Mouse (Mus musculus): Measurements from ENCODE around the gene Parp16. TPM values are rescaled to one million over a fixed set of nuclear protein-coding genes. Genes with fewer than 3 reads are reported as not detected.

Parp16 gene
- 2.6 TPM for polyA plus RNA-seq (2015; fragmentation: Illumina TruSeq; extraction: RNeasy Lipid Tissue Mini Kit (QIAGEN cat#74804); ENCODE audit: low read depth, low replicate concordance)

DNA sequence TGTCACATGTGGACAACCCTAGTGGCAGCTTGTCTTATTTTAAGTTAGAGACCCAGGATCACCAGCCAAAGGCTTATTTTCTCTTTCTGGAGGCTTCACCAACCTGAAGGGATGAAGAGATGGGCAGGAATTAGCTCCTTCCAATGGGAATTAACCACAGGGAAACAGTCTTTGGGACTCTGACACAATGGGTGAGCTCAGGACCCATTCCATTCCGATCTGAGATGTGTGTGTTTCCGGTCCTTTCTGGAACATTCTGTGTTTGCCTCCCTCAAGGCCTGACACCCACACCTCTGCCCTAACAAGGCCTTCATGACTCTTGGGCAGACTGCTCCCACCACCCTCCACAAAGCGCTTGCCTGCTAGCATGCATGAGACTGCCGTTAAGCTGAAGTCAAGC lies at the start of gene Parp16:
Parp16 (plus strand) TSS at position 301 of the 400 bp plus-strand sequence.

GRCm38 (mm10) chr9:65264959-65265358 lies 69.8 kb downstream of the Parp16 start, which contains the start of gene Cilp:
Gene Cilp (plus strand): TSS chr9:65265180.

Other genes starting within 250 kb of the Parp16 start
- not detected for gene Slc24a1, start 243.7 kb upstream of the Parp16 start, polyA plus RNA-seq (2015; fragmentation: Illumina TruSeq; extraction: RNeasy Lipid Tissue Mini Kit (QIAGEN cat#74804); ENCODE audit: low read depth, low replicate concordance)
- gene Ints14, start 234.4 kb upstream of the Parp16 start, polyA plus RNA-seq (2015; fragmentation: Illumina TruSeq; extraction: RNeasy Lipid Tissue Mini Kit (QIAGEN cat#74804); ENCODE audit: low read depth, low replicate concordance) = 16.4 TPM
- gene Hacd3, start 173.7 kb upstream of the Parp16 start, polyA plus RNA-seq (2015; fragmentation: Illumina TruSeq; extraction: RNeasy Lipid Tissue Mini Kit (QIAGEN cat#74804); ENCODE audit: low read depth, low replicate concordance) = 180 TPM
- gene Dpp8, start 162.9 kb upstream of the Parp16 start, polyA plus RNA-seq (2015; fragmentation: Illumina TruSeq; extraction: RNeasy Lipid Tissue Mini Kit (QIAGEN cat#74804); ENCODE audit: low read depth, low replicate concordance) = 119 TPM
- gene Igdcc4, start 93.9 kb upstream of the Parp16 start, polyA plus RNA-seq (2015; fragmentation: Illumina TruSeq; extraction: RNeasy Lipid Tissue Mini Kit (QIAGEN cat#74804); ENCODE audit: low read depth, low replicate concordance) = 17.2 TPM
- 0.94 TPM for gene Igdcc3, start 54.2 kb upstream of the Parp16 start, polyA plus RNA-seq (2015; fragmentation: Illumina TruSeq; extraction: RNeasy Lipid Tissue Mini Kit (QIAGEN cat#74804); ENCODE audit: low read depth, low replicate concordance)
- not detected for gene Cilp, start 69.8 kb downstream of the Parp16 start, polyA plus RNA-seq (2015; fragmentation: Illumina TruSeq; extraction: RNeasy Lipid Tissue Mini Kit (QIAGEN cat#74804); ENCODE audit: low read depth, low replicate concordance)
- 27.0 TPM for gene Clpx, start 98.9 kb downstream of the Parp16 start, polyA plus RNA-seq (2015; fragmentation: Illumina TruSeq; extraction: RNeasy Lipid Tissue Mini Kit (QIAGEN cat#74804); ENCODE audit: low read depth, low replicate concordance)
- 21.8 TPM for gene Pdcd7, start 150.8 kb downstream of the Parp16 start, polyA plus RNA-seq (2015; fragmentation: Illumina TruSeq; extraction: RNeasy Lipid Tissue Mini Kit (QIAGEN cat#74804); ENCODE audit: low read depth, low replicate concordance)
- 7.9 TPM for gene Ubap1l, start 165.7 kb downstream of the Parp16 start, polyA plus RNA-seq (2015; fragmentation: Illumina TruSeq; extraction: RNeasy Lipid Tissue Mini Kit (QIAGEN cat#74804); ENCODE audit: low read depth, low replicate concordance)
- 0.19 TPM for gene Kbtbd13, start 196.3 kb downstream of the Parp16 start, polyA plus RNA-seq (2015; fragmentation: Illumina TruSeq; extraction: RNeasy Lipid Tissue Mini Kit (QIAGEN cat#74804); ENCODE audit: low read depth, low replicate concordance)
- gene Rasl12, start 203.2 kb downstream of the Parp16 start, polyA plus RNA-seq (2015; fragmentation: Illumina TruSeq; extraction: RNeasy Lipid Tissue Mini Kit (QIAGEN cat#74804); ENCODE audit: low read depth, low replicate concordance) = 4.6 TPM
- gene Slc51b, start 227.6 kb downstream of the Parp16 start, polyA plus RNA-seq (2015; fragmentation: Illumina TruSeq; extraction: RNeasy Lipid Tissue Mini Kit (QIAGEN cat#74804); ENCODE audit: low read depth, low replicate concordance) = not detected
- 16.7 TPM for gene Mtfmt, start 240.4 kb downstream of the Parp16 start, polyA plus RNA-seq (2015; fragmentation: Illumina TruSeq; extraction: RNeasy Lipid Tissue Mini Kit (QIAGEN cat#74804); ENCODE audit: low read depth, low replicate concordance)